Mouse (Mus musculus): ENCODE data around the gene Ccdc155. TPM values are rescaled to one million over a fixed set of nuclear protein-coding genes. Genes with fewer than 3 reads are reported as not detected.

The Ccdc155 gene
- total RNA-seq (2023) = not detected

GRCm38 (mm10) chr7:45204380-45205143, at the start of gene Ccdc155:
Gene Ccdc155 (minus strand): TSS chr7:45204892.

GRCm38 (mm10) chr7:45240633-45241388, 36.1 kb upstream of the Ccdc155 start, which contains the start of gene Slc6a16:
Gene Slc6a16 (plus strand): TSS chr7:45241085.

GRCm38 (mm10) chr7:45238723-45239496, 34.2 kb upstream of the Ccdc155 start, which contains the start of gene Cd37:
Gene Cd37 (minus strand): TSS chr7:45239115.

GRCm38 (mm10) chr7:45215673-45216441, 11.2 kb upstream of the Ccdc155 start, which contains the start of gene Tead2:
Gene Tead2 (plus strand): TSS chr7:45215753.

GRCm38 (mm10) chr7:45211851-45212251, 7.2 kb upstream of the Ccdc155 start, which contains the start of gene Dkkl1:
Gene Dkkl1 (minus strand): TSS chr7:45212147.

GRCm38 (mm10) chr7:45180896-45181477, 23.7 kb downstream of the Ccdc155 start, which contains the start of gene Pth2:
Gene Pth2 (plus strand): TSS chr7:45180995.

GRCm38 (mm10) chr7:45179469-45179868, 25.2 kb downstream of the Ccdc155 start, which contains the start of gene Gfy:
Gene Gfy (minus strand): TSS chr7:45179569.

GRCm38 (mm10) chr7:45163735-45164490, 40.8 kb downstream of the Ccdc155 start, which contains the start of gene Slc17a7:
Gene Slc17a7 (plus strand): TSS chr7:45163949.

GRCm38 (mm10) chr7:45154096-45154992, 50.3 kb downstream of the Ccdc155 start, which contains the start of the genes Pih1d1 and Aldh16a1:
Gene Pih1d1 (plus strand): TSS chr7:45154303.
Gene Aldh16a1 (minus strand): TSS chr7:45154584.

GRCm38 (mm10) chr7:45135993-45136567, 68.6 kb downstream of the Ccdc155 start, which contains the start of the genes Gm45713 and Flt3l:
Gene Gm45713 (minus strand): TSS chr7:45136231.
Gene Flt3l (minus strand): TSS chr7:45136432.

Other genes with a start within 250 kb of the Ccdc155 start
- gene Cpt1c, start 230.0 kb downstream of the Ccdc155 start, total RNA-seq (2023) = 1 to 10 TPM in 1 of 2 experiments, under 1 TPM in 1; 0.63 to 2.0 TPM
- 10 to 100 TPM; 73.2 to 92.6 TPM for gene Prmt1, start 218.3 kb downstream of the Ccdc155 start, total RNA-seq (2023)
- gene Irf3, start 207.2 kb downstream of the Ccdc155 start, total RNA-seq (2023) = 100 to 1,000 TPM in 1 of 2 experiments, 10 to 100 TPM in 1; 99.4 to 105 TPM
- gene Bcl2l12, start 206.2 kb downstream of the Ccdc155 start, total RNA-seq (2023) = 10 to 100 TPM; 12.7 to 21.1 TPM
- gene Scaf1, start 188.5 kb downstream of the Ccdc155 start, total RNA-seq (2023) = 10 to 100 TPM; 79.7 to 88.3 TPM
- gene Rras, start 186.9 kb downstream of the Ccdc155 start, total RNA-seq (2023) = 100 to 1,000 TPM; 157 to 168 TPM
- 10 to 100 TPM; 36.6 to 38.5 TPM for gene Prr12, start 152.0 kb downstream of the Ccdc155 start, total RNA-seq (2023)
- 10 to 100 TPM; 43.8 to 49.1 TPM for gene Nosip, start 142.5 kb downstream of the Ccdc155 start, total RNA-seq (2023)
- gene Prrg2, start 142.2 kb downstream of the Ccdc155 start, total RNA-seq (2023) = 10 to 100 TPM; 14.4 to 16.2 TPM
- 1 to 10 TPM; 3.8 to 4.9 TPM for gene Rcn3, start 112.7 kb downstream of the Ccdc155 start, total RNA-seq (2023)
- 100 to 1,000 TPM; 134 to 157 TPM for gene Fcgrt, start 101.0 kb downstream of the Ccdc155 start, total RNA-seq (2023)
- 1,000 to 10,000 TPM; 2,292 to 2,480 TPM for gene Rps11, start 80.5 kb downstream of the Ccdc155 start, total RNA-seq (2023)
- gene Rpl13a, start 76.1 kb downstream of the Ccdc155 start, total RNA-seq (2023) = 1,000 to 10,000 TPM; 1,720 to 2,206 TPM
- gene Gm45713, start 68.7 kb downstream of the Ccdc155 start, total RNA-seq (2023) = not detected
- 10 to 100 TPM; 38.8 to 44.7 TPM for gene Flt3l, start 68.5 kb downstream of the Ccdc155 start, total RNA-seq (2023)
- 10 to 100 TPM; 40.7 to 42.0 TPM for gene Pih1d1, start 50.6 kb downstream of the Ccdc155 start, total RNA-seq (2023)
- gene Aldh16a1, start 50.3 kb downstream of the Ccdc155 start, total RNA-seq (2023) = 100 to 1,000 TPM; 133 to 144 TPM
- not detected for gene Slc17a7, start 40.9 kb downstream of the Ccdc155 start, total RNA-seq (2023)
- not detected for gene Gfy, start 25.3 kb downstream of the Ccdc155 start, total RNA-seq (2023)
- gene Pth2, start 23.9 kb downstream of the Ccdc155 start, total RNA-seq (2023) = not detected
- gene Dkkl1, start 7.3 kb upstream of the Ccdc155 start, total RNA-seq (2023) = 1 to 10 TPM in 1 of 2 experiments, under 1 TPM in 1; 0.71 to 1.8 TPM
- 1 to 10 TPM in 1 of 2 experiments, under 1 TPM in 1; 0.46 to 3.1 TPM for gene Tead2, start 10.9 kb upstream of the Ccdc155 start, total RNA-seq (2023)
- gene Cd37, start 34.2 kb upstream of the Ccdc155 start, total RNA-seq (2023) = 100 to 1,000 TPM; 153 to 162 TPM
- gene Slc6a16, start 36.2 kb upstream of the Ccdc155 start, total RNA-seq (2023) = not detected
- under 1 TPM in 1 of 2 experiments, not detected in 1; 0.27 TPM for gene Slc6a21, start 72.6 kb upstream of the Ccdc155 start, total RNA-seq (2023)
- gene Trpm4, start 128.9 kb upstream of the Ccdc155 start, total RNA-seq (2023) = 10 to 100 TPM; 13.8 to 14.3 TPM
- gene Hrc, start 130.4 kb upstream of the Ccdc155 start, total RNA-seq (2023) = not detected
- gene Ppfia3, start 162.1 kb upstream of the Ccdc155 start, total RNA-seq (2023) = under 1 TPM; 0.18 to 0.67 TPM
- gene Lin7b, start 165.7 kb upstream of the Ccdc155 start, total RNA-seq (2023) = not detected
- 100 to 1,000 TPM; 372 to 402 TPM for gene Snrnp70, start 190.8 kb upstream of the Ccdc155 start, total RNA-seq (2023)
- gene Kcna7, start 200.8 kb upstream of the Ccdc155 start, total RNA-seq (2023) = not detected
- gene Ntf5, start 208.8 kb upstream of the Ccdc155 start, total RNA-seq (2023) = not detected
- gene Lhb, start 215.9 kb upstream of the Ccdc155 start, total RNA-seq (2023) = not detected
- gene Gys1, start 230.0 kb upstream of the Ccdc155 start, total RNA-seq (2023) = 10 to 100 TPM in 1 of 2 experiments, 1 to 10 TPM in 1; 7.7 to 10.9 TPM
- gene Ruvbl2, start 233.2 kb upstream of the Ccdc155 start, total RNA-seq (2023) = 10 to 100 TPM; 27.3 to 29.0 TPM

Measured in monocyte, adult 59 days (primary cell).